Mouse (Mus musculus): ENCODE measurements around the gene Klri1.
"Not testable (repeated sequence)": the region's sequence is repeated elsewhere in the genome, so short reads cannot be mapped to it uniquely, and the experiment has no call there.

Gene Klri1

GRCm38 (mm10) chr6:129717032-129717431, at the start of gene Klri1:
Gene Klri1 (minus strand): TSS chr6:129717132.
- DNase-seq (ENCODE audit: low spot score) = no peak

GRCm38 (mm10) chr6:129747654-129748032, 30.7 kb upstream of the Klri1 start:
- DNase-seq (ENCODE audit: low spot score) = no peak

GRCm38 (mm10) chr6:129747016-129747653, 30.2 kb upstream of the Klri1 start:
- DNase-seq (ENCODE audit: low spot score) = no peak

GRCm38 (mm10) chr6:129746151-129746550, 29.2 kb upstream of the Klri1 start:
- DNase-seq (ENCODE audit: low spot score) = no peak

GRCm38 (mm10) chr6:129740069-129740721, 23.3 kb upstream of the Klri1 start, which contains the start of gene Klri2:
Gene Klri2 (minus strand): TSS chr6:129740484.
- no peak for DNase-seq (ENCODE audit: low spot score)

- no peak for DNase-seq (ENCODE audit: low spot score)
Observed at GRCm38 (mm10) chr6:129736414-129736813, 19.5 kb upstream of the Klri1 start.

GRCm38 (mm10) chr6:129727237-129727636, 10.3 kb upstream of the Klri1 start:
- no peak for DNase-seq (ENCODE audit: low spot score)

- no peak for DNase-seq (ENCODE audit: low spot score)
Observed at GRCm38 (mm10) chr6:129721390-129721789, 4.5 kb upstream of the Klri1 start.

- DNase-seq (ENCODE audit: low spot score) = no peak
Observed at GRCm38 (mm10) chr6:129720487-129720886, 3.6 kb upstream of the Klri1 start.

- no peak for DNase-seq (ENCODE audit: low spot score)
Observed at GRCm38 (mm10) chr6:129713566-129713965, 3.4 kb downstream of the Klri1 start.

GRCm38 (mm10) chr6:129691436-129691835, 25.5 kb downstream of the Klri1 start:
- DNase-seq (ENCODE audit: low spot score) = not testable (repeated sequence)

GRCm38 (mm10) chr6:129680379-129680778, 36.6 kb downstream of the Klri1 start:
- no peak for DNase-seq (ENCODE audit: low spot score)

GRCm38 (mm10) chr6:129678873-129679272, 38.1 kb downstream of the Klri1 start, which contains the start of gene Klrc1:
Gene Klrc1 (minus strand): TSS chr6:129678973.
- no peak for DNase-seq (ENCODE audit: low spot score)

- not testable (repeated sequence) for DNase-seq (ENCODE audit: low spot score)
Observed at GRCm38 (mm10) chr6:129661301-129661700, 55.6 kb downstream of the Klri1 start.

GRCm38 (mm10) chr6:129660589-129660988, 56.3 kb downstream of the Klri1 start, which contains the start of gene Klrc2:
Gene Klrc2 (minus strand): TSS chr6:129660689.
- not testable (repeated sequence) for DNase-seq (ENCODE audit: low spot score)

All from yolk sac, embryonic 10.5 days (tissue).